Mouse (Mus musculus): ENCODE data around the gene Anks1b.
A peak's percentile ranks its signal among the peaks of the same experiment; 100 is the strongest.

Anks1b gene

DNA sequence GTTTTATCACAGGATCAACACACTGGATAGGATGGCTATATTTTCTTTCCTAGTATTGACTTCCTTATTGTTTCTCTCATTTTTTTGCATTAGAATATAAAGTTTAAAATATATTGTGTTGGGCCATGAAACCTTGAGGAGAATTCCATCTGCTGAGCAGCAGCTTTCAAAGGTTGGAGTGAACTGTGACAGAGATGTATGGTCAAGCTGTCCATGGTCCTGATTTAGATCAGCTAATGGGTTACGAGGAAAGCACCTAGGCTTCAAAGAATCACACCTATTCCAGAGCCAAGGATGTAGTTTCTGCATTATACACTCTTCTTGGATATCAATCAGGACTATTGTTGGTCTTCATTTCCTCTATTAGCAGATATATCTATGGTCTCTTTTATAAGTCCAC lies 503.3 kb downstream of the Anks1b start:
- no peak for DNase-seq (ENCODE audit: low read depth)

DNA sequence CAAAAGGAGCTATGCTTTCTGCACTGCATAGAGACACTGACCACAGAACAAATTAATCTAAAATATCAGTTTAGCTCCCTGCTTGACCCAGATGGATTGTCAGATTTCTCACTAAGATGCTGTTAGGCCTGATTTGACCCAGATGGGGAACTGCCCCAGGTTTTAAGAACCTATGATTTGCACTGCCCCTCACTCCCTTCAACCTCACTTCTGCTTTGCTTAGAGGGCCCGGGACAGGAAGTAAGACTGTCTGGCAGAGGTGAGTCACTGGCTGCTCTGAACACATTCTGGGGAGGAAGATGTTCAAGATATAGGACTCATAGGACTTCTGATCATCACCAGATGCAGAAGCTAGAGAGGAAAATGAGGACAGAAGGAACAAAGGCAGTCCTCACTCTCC lies 506.8 kb downstream of the Anks1b start:
- DNase-seq (ENCODE audit: low read depth) = no peak

DNA sequence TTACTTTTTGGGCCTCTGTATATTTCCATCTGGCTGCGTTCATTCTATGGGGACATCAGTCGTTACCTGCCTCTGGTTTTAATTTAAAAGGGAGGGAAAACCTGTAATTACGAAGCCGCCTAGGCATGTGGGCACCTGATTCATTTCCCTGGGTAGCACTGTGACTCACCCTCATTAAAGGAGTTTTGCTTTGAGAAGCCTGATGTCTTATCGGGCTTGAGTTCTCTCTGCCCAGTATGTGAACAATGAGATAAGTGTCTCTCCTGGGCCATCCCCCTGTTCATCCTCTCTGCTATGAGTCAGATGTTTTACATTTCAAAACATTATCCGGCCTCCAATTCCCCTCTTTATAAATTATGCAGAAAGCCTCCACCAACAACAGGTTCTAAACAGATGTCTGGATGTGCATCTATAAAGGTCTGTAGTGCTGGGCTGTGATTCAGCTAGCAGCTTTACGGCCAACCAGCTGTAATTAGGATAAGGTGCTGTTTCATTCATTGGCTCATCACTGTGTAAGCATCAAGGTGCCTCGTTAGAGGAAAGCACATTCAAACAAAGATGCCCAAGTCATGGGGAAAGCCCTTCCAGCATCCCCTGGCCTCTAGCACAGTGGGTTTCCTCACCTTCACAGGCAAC lies 507.5 kb downstream of the Anks1b start:
- DNase-seq (ENCODE audit: low read depth) = no peak

DNA sequence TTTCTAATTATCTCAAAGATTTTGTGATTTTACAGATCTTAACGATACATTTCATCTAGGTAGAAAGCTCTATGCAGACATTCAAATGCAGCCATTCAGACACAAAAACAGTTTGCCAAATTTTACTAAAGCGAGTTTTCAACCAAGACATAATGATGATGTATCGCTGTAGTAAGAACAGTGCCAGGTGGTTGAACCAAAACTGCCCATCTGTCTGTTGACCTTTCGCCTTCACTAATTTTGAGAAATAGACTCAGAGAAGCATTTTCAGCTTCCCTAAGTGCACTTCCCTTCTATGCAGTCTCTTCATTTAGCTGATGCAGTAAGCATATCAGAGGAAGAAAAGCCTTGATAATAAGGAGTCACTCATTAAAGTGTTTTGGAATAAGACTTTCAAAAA lies 527.1 kb downstream of the Anks1b start:
- no peak for DNase-seq (ENCODE audit: low read depth)

DNA sequence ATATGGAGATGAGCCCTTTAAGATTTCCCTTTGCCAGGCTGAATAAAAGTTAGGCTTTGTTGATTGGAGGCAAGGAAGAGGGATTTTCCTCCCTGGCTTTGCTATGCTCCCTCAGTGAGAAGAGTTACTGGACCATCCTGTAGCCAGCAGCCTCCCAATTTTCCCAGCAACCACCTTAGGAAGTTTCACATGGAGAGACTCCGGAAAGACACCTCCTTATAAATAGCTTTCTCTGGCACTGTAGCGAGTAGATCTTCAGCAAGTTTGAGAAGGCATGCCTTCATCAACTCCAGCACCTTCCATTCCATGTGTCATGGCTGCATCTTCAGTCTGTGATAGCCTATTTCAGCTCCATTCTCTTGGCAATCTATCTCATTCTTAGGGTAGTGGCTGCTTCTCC lies 535.2 kb downstream of the Anks1b start:
- no peak for DNase-seq (ENCODE audit: low read depth)

DNA sequence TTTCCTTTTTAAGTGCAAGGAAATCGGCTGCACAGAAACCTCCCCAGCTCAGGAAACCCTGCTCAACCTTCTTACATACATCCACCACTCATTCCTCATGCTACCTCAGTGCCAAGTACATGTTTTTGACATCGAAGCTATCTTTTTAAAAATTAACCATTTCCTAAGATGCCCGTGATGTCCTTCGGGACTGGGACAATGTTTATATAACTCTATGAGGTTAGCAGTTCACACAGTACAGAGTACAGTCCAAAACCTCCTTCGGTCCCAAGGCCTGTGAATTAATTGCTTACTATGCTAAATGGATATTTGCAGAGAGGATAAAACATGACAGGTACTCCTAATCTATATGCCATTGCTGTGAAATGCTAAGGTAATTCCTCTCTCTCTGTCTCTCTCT lies 558.2 kb downstream of the Anks1b start:
- no peak for DNase-seq (ENCODE audit: low read depth)

DNA sequence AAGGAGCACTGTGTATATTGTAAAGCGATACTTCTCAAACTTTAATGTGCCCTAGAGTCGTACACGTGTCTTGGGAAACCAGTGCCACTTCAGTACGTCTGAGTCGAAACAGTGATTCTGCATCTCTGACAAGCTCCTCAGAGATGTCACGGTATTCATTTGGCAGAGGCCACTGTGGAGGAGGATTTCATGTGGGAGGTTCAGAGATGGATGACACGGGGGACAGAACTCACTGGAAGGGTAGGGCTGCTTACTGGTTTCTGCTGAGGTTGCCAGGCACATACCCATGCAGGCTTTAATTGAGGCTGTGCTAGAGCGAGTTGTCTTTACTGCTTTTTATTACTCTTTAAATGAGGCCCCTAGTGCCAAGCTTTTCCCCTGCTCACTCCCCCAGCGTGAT lies 558.7 kb downstream of the Anks1b start:
- no peak for DNase-seq (ENCODE audit: low read depth)

DNA sequence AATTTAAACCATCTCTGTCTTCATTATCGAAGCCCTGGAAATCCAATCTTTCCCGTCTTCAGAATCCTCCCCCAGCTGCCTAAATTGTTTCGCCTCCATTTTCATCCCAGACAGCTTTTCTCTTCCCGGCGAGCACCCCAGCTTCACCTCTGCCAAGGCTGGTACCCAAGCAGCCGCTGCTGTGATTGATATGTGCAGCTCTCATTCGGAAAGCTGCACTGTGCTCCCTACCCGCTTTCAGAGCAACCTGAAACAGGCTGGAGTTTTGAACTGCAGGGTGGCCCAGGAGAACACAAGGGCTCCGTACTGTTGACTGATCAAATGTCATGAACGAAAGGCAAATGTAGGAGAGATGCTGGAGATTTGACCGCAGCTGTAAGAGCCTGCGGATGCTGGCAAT lies 559.2 kb downstream of the Anks1b start:
- DNase-seq (ENCODE audit: low read depth) = no peak

DNA sequence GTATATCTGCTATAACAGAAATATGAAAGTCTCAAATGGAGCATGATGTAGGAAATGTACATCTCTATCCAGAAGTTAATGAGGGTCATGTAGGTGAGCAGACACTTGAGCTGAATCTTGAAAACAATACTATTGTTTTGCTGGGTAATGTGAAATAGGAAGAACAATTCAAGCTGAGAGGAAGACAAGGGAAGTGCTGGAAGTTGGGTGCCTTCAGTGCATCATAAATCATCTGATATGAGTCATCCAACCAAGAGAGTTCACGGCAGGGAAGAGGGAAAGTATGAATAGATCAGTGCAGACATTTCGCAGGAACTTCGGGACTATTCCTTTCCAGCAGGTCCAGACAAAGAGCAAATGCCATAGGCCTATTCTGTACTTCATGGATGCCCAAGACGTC lies 567.7 kb downstream of the Anks1b start:
- DNase-seq (ENCODE audit: low read depth) = no peak

DNA sequence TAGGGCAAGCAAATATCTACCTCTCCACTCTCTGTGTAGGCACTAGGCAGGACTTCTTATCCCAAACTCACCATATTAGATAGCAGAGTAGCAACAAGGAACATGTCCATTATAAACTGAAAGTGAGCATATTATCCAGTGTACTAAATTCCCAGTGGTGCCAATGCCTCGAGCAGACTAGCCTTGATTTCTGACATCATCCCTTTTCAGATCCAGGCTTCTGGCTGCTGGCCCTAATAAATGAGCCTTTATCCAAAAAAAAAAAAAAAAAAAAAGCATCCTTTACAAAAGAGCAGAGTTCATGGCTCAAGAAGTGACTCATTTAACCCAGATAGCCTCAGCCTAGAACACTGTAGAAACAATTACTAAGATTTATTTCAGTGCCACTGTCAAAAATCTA lies 568.3 kb downstream of the Anks1b start:
- DNase-seq (ENCODE audit: low read depth) = no peak

DNA sequence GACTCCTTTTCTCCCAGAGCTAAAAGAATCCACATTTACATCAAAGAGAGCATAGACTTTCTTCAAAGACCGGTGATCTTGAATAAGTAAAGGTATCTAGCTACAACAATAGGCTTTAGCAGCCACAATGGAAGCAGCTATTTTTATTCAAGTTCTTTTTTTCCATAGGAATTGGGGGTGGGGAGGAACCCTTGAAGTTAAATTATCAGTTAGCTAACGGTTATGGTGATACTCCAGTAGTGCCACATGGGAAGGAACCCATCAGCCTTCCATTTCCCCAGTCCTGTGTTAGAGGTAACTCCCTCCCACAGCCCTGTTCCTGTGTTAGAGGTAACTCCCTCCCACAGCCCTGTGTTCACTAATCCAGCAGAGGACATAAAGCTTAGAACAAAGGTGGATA lies 591.6 kb downstream of the Anks1b start:
- no peak for DNase-seq (ENCODE audit: low read depth)

DNA sequence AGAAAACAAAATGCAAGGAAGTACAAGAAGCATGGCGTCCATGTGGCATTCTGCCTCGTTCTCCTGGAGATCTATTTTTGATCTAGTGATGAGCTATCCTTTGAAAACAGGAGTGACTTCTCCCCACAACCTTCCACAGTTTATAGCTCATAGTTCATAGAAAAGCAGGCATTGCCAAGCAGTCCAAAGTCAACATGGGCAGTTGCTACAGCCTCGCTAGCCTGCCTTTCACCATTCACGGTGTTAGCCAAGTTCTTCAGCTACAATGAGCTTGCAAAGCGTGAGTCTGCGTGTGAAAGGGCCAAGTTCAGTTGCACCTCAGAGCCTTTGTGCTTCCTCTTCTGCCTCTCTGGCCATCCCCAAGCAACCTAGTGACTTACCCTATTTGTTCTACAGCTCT lies 592.1 kb downstream of the Anks1b start:
- DNase-seq (ENCODE audit: low read depth) = no peak

DNA sequence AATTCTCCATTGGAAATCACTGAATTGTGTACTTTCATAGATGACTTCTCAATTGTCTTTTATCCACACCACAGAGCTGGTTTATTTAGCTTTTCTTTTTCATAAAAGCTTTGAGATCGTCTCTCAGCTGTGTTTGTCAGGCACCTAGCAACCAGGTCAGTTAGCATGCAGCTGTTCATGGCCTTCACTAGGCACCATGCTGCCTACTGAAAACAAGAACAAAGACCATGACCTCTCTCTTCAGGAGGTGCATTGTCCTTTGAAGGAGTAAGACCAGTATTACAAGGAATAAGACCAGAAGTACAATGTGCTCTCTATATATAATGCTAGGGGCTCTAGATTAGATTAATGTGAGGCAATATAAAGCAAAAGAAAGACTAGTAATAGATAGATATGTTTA lies 594.2 kb downstream of the Anks1b start:
- DNase-seq (ENCODE audit: low read depth) = no peak

DNA sequence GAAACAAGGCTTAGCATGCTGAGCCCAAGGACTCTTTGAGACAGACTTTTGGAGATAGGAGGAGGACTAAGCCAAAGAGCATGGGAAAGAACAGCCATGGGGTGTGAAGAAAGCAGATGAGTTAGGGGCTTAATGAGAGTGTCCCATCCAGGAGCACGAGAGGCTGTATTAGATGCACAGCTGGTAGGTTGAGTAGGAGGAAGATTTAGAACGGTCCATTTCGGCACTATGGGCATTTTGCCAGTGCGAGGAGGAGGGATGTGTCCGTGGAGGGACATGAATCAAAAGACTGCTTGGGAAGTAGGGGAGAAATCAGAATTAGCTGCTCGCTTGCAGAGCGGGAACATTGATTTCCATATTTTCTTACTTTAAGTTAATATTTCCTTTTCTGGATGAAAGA lies 620.1 kb downstream of the Anks1b start:
- DNase-seq (ENCODE audit: low read depth) = no peak

DNA sequence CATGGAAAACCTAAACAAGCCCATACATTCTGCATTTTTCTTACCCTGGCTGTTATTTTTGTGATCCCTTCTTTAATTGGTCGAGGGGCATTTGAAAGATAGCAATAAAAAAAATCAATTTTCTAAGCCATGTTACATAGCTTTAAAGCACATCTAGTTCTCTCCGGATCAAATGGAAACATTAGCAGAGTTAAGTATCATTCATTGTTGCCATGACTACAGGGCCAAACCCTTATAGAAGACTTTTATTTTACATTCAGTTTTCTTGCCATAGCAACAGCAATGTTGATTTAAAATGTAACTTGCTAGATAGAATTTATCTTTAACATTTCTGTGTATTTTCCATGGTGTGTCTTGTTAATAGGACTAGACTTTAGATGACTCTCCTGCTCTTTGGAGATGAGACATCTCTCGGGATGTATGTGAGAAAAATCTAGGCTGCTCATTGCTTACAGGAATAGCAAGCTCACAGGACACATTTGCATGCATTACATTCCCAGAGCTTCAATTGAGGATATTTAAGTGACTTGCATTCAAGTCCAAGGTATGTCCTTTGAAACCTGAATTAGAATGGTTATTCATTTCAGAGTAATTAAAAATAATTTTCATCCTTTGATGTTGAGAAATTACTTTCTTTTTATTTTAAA lies 620.8 kb downstream of the Anks1b start:
- DNase-seq (ENCODE audit: low read depth) = no peak

DNA sequence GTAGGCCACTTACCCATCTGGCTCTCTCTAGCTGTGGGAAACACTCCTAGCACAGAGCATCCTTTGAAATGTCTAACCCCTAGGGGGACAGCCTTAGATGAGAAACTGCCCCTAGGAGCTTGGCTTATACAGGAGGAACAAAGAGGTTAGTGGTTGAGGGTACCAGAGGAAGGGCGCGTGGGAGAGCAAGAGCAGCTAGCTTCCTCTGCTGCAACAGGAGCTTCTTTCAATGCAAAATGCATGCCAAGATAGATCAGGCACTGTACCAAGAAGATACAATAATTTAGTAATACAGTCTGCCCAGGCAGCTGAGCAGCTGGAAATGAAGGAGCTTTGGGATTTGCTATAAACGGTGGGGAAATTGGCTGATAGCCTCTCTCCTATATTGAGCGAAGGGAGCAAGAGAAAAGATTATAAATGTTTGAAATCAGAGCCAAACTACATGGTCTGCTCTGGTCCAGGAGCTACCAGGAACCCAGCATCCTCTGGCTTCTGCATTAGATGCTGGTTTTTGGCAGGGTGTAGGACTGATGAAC lies 621.7 kb downstream of the Anks1b start:
- no peak for DNase-seq (ENCODE audit: low read depth)

DNA sequence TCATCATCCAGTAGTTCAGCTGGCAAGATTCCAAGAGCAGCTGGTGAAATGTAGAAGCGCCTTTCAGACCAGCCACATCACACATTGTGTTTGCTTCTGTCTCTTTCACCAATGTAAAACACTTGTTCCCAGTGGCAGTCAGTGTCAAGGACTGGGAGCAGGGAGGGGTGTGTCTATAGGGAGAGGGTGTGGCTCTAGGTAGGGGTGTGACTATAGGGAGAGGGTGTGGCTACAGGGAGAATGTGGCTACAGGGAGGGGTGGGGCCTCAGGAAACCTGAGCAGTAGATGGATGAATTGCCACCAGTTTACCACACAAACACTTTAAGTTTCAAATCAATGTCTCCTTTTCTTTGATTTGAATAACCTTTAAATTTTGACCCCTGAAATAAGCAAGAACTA lies 634.3 kb downstream of the Anks1b start:
- no peak for DNase-seq (ENCODE audit: low read depth)

DNA sequence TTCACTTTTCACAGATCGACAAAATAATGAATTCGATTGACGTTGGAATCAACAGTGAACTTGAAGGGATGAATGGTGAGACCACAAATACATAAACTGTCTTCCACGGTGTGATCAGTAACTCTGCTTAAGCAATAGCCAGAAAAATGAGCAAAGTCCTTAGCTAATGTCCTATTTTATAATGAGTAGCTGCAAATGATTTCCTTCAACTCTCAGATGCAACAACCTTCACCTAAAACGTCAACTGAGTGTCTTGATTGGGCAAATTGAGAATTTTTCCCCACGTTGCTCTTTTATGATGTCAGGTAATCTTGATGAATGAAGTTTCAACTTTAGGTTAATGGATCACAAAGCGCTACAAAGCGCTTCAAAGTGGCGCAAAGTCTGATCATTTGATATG lies 639.5 kb downstream of the Anks1b start:
- DNase-seq (ENCODE audit: low read depth) = no peak

DNA sequence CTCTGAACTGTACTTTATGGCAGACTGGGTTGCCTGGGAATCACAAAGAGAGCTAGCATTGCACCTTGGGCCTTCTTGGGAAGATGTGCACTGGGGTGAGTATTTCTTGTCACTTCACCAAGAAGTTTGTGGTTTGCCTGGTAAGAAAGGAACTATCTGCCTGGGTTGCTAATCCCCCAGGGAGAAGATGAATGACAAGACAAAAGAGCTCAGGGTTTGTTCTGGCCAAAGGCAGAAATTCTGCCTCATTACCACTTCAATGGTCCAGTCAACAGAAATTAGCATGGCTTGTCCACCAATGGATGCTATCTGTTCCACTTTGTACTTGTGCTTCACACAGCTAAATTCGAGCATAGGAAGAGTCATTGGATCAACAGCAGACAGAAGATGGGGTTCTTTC lies 658.5 kb downstream of the Anks1b start:
- no peak for DNase-seq (ENCODE audit: low read depth)

DNA sequence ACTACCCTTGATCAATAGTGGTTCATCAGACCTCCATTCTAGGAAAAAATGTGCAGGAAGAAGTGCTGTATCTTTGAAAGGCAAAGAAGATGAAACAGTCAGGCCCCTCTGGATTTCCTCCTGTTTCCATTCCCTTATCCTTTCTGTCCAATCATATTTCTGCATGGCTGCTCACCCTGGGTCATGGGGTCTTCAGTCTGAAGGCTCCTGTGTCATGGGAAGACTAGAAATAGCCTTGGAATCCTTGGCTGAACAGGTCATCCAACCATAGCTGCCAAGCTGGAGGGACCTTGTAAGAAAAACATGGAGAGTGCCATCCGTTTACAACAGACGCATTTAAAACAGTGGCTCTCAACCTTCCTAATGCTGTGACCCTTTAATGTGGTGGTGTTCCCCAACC lies 662.1 kb downstream of the Anks1b start:
- DNase-seq (ENCODE audit: low read depth) = no peak

DNA sequence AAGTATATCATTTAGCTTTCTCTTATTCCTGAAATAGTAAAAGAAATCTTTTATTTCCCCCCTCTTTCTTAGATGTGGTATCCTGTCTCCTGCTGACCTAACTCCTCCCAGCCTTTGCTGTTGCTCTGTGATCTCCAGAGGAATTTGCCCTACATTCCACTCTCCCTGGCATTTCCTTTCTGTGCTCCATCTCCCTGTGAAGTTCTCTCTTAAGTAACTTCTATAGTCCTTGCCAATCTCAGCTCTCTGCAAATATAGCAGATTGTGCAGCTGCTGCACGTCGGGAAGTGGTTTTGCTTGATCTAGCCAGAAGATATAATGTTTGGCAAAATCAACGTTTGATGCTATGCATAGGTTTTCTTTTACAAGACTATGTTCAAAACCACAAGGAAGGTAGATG lies 673.3 kb downstream of the Anks1b start:
- no peak for DNase-seq (ENCODE audit: low read depth)

DNA sequence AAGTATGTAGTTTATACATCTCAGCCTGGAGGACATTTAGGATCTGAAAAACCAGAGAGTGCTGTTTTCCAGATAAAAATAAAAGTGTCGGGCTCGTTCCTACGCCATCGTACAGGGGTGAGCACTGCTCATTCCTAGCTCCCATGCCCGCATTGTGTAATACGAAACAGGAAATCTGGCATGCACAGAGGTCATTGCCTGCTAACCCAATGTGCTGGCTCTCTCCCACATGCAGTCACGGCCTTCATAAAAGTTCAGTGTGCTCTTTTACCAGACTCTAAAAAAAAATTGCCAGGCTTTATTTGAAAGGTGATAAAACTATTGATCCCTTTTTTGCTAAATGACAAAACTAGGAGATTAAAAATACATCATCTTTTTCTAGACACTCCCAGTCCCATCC lies 689.6 kb downstream of the Anks1b start:
- no peak for DNase-seq (ENCODE audit: low read depth)

DNA sequence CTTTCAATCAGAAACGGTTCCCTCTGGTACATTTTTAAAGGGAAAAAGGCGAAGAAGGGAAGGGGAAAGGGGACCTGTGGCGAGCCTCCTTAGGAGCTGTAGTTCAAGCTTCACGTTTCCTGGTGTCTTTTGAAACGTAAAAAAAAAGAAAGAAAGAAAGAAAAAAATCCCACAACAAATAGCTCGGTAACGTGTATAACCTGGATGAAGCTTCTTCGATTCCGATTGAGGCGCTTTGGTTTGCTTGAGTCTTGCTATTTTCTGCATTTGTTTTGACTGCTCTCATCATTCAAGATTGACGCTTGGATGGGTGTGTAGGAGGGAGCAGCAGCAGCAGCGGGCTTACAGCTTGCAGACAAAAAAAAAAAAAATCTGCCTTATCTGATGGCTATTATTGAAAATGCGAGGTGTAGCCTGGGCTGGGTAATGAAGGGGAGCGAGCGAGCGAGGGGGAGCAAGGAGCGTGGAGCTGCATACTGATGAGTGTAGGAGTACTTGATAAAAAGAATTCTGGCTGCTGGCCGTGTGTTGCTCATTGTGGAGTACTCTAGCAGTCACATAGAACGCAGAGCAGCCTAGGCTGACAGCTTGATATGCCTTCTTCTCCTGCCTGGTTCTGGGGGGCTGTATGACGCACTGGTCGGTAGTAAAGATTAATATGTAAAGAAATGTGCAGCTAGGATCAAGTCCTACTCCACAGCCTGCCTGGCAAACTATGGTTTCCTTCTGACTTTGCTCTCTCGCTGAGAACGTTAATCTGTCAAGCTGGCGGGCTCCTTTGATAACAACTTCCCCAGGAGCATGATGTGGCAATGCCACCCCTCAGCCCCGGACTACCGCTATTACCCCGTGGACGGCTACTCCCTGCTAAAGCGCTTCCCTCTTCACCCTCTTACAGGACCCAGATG lies 703.1 kb downstream of the Anks1b start:
- DNase-seq (ENCODE audit: low read depth) = peak; percentile 4

Data from c-Kit-positive CD71-negative TER-119-negative erythroid progenitor cells, embryonic 14.5 days (primary cell).